9 mouse cellular contexts compared by ENCODE assay signal in the genomic region with DNA sequence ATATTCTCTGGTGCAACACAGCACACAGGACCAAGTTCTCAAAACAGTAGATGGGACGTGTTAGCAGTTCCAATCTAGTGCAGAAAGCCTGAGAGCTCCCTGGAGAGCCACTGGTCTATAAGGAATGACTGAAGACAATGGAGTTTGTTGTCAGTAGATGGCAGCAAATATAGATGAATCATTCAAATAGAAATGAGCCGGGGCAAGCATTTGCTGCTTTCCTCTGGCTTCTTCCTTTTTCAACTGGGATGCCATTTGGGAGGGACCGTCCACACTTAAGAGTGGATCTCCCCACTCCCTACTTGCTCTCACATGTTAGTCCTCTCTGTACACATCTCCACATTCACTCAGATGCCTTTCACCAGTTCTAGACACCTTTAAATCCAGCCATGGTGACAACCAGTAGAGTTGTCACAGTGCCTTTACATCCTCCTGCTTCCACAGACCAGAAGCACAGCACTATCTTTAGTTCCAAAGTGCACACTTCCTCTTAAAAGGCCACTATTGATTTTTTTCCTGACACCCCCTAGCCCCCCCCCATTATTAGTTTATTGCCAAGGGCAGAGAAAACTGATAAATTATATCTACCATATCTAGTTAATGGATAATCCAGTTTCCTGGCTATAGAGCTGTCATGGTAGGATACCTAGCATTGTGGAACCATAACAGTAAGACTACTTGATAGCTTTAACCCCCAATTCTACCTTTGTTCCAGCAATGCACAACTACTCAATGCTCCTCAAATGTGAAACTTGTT.
DNase-seq lines count a peak whose midpoint lies in the region; TF ChIP-seq lines count a peak whose summit lies in the region.
"Had no signal": no experiment of that assay in that cellular context is flagged by ENCODE, and none has a peak within 500 bp of the region (broad histone marks: within the 10 kb centered on the region; RNA-seq: fewer than 3 reads in every experiment).

No protein-coding gene starts in this region.

- H3K4me1 ChIP-seq in lung, adult 2 months (ENCODE audit: control insufficient read depth, insufficient read depth, low read length): peaks cover 3% of the 10 kb centered on the region; the same call in 1 of the 2 replicates
- H3K4me1 ChIP-seq: limb, embryonic 13.5 days had no signal

- intact Hi-C loops in left cerebral cortex, postnatal 25 days (cut with DNase I): loop anchor here (5.0 to 10.0 kb wide), 4 partner anchors 129 to 323 kb away; a partner anchor contains a TSS
- intact Hi-C loops in left cerebral cortex, postnatal 36 days (cut with DNase I): loop anchor here (5.0 to 10.0 kb wide), 2 partner anchors 129 to 323 kb away; a partner anchor contains a TSS

- WGBS in lung, adult 2 months: 13% methylated on average over 3 of the region's 3 CpGs

- H3K4me3 ChIP-seq in lung, adult 2 months (replicated peaks; ENCODE audit: extremely low read depth, low read depth, low read length): no peak overlapping the region
- H3K4me3 ChIP-seq: limb, embryonic 13.5 days had no signal

- no peak for TF ChIP-seq POLR2A in lung, adult 2 months (IDR thresholded peaks at IDR 0.05; ENCODE audit: borderline replicate concordance, extremely low read depth, low read depth, low read length)

- DNase-seq in adrenal gland, postnatal 10 days: peak; percentile 10
- DNase-seq in adrenal gland, postnatal 14 days: no peak
- DNase-seq in left cerebral cortex, postnatal 25 days (ENCODE audit: low spot score in 2 of 2): peak; percentile 23 to 49
- no peak for DNase-seq in left cerebral cortex, postnatal 36 days (ENCODE audit: low spot score in 2 of 2)
- DNase-seq in embryo, embryonic 11 days: peak; percentile 43
- peak; percentile 23 for DNase-seq in lung, adult 2 months
- no peak for DNase-seq in right cerebral cortex, postnatal 4 days
- DNase-seq in frontal cortex, postnatal 14 days (ENCODE audit: low spot score in 2 of 2): no peak

- 0 out of 2 replicates have a peak, but pooled peaks have one; percentile 13 for TF ChIP-seq CTCF in lung, adult 2 months (IDR thresholded peaks at IDR 0.05; ENCODE audit: insufficient read depth, low read length)

Comparison
In these comparisons a context has a peak if more than half of its experiments do, and no peak if none do; other contexts are left out.
1. DNase-seq: peak in adrenal gland, postnatal 10 days (single experiment), left cerebral cortex, postnatal 25 days (2 of 2), embryo, embryonic 11 days (single experiment) and lung, adult 2 months (single experiment); none in adrenal gland, postnatal 14 days (single experiment), left cerebral cortex, postnatal 36 days (0 of 2), right cerebral cortex, postnatal 4 days (single experiment) and frontal cortex, postnatal 14 days (0 of 2).